Mouse (Mus musculus) forebrain, embryonic 12.5 days (tissue): ENCODE measurements around the gene Calml4. TPM values are rescaled to one million over a fixed set of nuclear protein-coding genes. Genes with fewer than 3 reads are reported as not detected.
"Not testable (repeated sequence)": the region's sequence is repeated elsewhere in the genome, so short reads cannot be mapped to it uniquely, and the experiment has no call there.

Experiments used
- ATAC-seq: fragments of 200-750 bp; cut with Nextera tagmentation; 2 replicates; pipeline ENCODE4 v1.8.0; 2017; ENCODE audit warnings: moderate TSS enrichment; ENCODE audit not compliant: low FRiP score
- H3K27ac ChIP-seq: fragments of 300-500 bp; sonication (generic); 2 replicates; pipeline ENCODE4 v1.5.1; 2016; ENCODE audit warnings: mild to moderate bottlenecking
- H3K27me3 ChIP-seq: fragments of 300-500 bp; sonication (generic); 2 replicates; pipeline ENCODE4 v1.6.1; 2016; ENCODE audit warnings: mild to moderate bottlenecking
- H3K36me3 ChIP-seq: fragments of 300-500 bp; sonication (generic); replicated peaks from 2 replicates; pipeline ENCODE4 v1.6.1; 2016; ENCODE audit warnings: mild to moderate bottlenecking
- H3K4me1 ChIP-seq: fragments of 300-500 bp; sonication (generic); 2 replicates; pipeline ENCODE4 v1.6.1; 2016
- H3K4me2 ChIP-seq: fragments of 300-500 bp; sonication (generic); 2 replicates; pipeline ENCODE4 v1.6.1; 2016; ENCODE audit warnings: mild to moderate bottlenecking, moderate library complexity
- H3K4me3 ChIP-seq: fragments of 300-500 bp; sonication (generic); replicated peaks from 2 replicates; pipeline ENCODE4 v1.5.1; 2016; ENCODE audit warnings: mild to moderate bottlenecking
- H3K9ac ChIP-seq: fragments of 300-500 bp; sonication (generic); 2 replicates; pipeline ENCODE4 v1.6.1; 2016; ENCODE audit warnings: mild to moderate bottlenecking
- H3K9me3 ChIP-seq: fragments of 300-500 bp; sonication (generic); 2 replicates; pipeline ENCODE4 v1.6.1; 2016
- WGBS: fragments of 180-500 bp; shearing (Covaris S2); methylation state at CpG from one replicate; pipeline ENCODE4 v1.1.7; 2016; 5-methylcytosine and 5-hydroxymethylcytosine counted together
- polyA plus RNA-seq: library from polyadenylated mRNA; unstranded; fragments of >200 nt; fragmentation: Nextera tagmentation; extraction: Ambion mirVana; gene quantifications from 2 replicates; pipeline ENCODE4 v1.2.1, GENCODE M21; 2016

Calml4 gene
- polyA plus RNA-seq, 1 experiment from 2014 or later, result 3.1 TPM

DNA sequence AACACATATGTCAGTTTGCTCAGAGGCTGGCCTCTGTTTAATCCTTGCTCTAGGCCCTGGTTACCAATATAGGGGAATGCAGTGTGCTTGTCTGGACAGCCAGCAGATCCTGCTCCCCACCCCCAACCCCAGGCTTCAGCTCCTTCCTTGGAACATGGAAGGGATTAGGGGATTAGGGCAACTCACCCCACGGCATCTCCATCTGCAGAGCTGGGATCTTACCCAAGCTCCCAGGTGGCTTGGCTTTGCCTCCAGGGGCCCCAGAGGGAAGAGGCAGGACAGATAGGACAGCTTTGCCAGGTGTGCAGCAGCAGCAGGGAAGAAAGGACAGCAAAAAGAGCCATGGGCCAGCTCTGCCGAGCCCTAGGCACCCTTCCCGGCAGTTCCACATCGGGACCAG is 3.0 kb downstream of the Calml4 start:
- Histone ChIP-seq H3K9ac (no peak overlapping the region), H3K4me2 (no peak overlapping the region), H3K27ac (no peak overlapping the region), H3K36me3 (no peaks in the 10 kb centered on the region), H3K4me3 (no peak overlapping the region), H3K4me1 (peaks cover 17% of the 10 kb centered on the region), H3K9me3 (no peaks in the 10 kb centered on the region), H3K27me3 (peaks cover 16% of the 10 kb centered on the region; the same call in 1 of the 2 replicates)
- WGBS, result 55% methylated on average over 4 of the region's 4 CpGs
- ATAC-seq, result no peak

DNA sequence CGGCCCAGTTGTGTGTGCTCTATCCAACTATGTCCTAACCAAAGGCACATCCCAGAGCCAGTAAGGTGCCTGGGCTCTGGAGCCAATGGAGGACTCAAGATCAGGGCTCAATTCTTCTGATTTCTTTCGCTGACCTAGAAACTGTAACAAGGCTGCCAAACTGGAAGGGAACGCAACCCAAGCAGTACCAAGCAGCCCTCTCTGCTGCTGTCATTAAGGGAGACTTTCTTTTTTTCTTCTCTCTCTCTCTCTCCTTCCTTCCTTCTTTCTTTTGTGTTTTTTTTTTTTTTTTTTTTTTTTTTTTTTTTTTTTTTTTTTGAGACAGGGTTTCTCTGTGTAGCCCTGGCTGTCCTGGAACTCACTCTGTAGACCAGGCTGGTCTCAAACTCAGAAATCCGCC is 11.4 kb downstream of the Calml4 start:
- not testable (repeated sequence) for H3K4me1 ChIP-seq, H3K27me3 ChIP-seq, H3K27ac ChIP-seq, H3K36me3 ChIP-seq, H3K4me3 ChIP-seq, ATAC-seq, H3K4me2 ChIP-seq, H3K9me3 ChIP-seq, H3K9ac ChIP-seq
- WGBS, result 92% methylated on average over 4 of the region's 4 CpGs

DNA sequence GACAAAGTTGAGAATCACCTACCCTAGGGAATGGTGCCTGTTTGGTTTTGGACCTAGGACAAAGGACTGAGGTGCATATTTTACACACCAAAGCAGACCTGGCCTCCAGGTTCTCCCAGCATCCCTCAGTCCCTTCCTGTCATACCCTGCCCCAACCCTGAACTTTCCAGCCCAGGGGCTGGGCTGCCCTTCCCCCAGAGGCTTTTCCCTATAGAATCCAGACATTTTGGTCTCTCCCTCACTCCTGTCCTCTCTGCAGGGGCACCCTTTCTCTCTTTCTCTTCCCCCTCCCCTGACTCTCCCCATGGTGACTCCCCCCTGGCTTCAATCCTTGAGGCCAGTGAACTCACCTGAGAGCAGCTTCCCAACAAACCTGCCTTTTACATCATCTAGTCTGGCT is 12.8 kb downstream of the Calml4 start:
- H3K27me3 ChIP-seq, result no peaks in the 10 kb centered on the region
- no peaks in the 10 kb centered on the region for H3K4me1 ChIP-seq
- H3K9ac ChIP-seq, result no peak overlapping the region
- H3K4me3 ChIP-seq, result no peak overlapping the region
- no peaks in the 10 kb centered on the region for H3K36me3 ChIP-seq
- no peak overlapping the region for H3K27ac ChIP-seq
- ATAC-seq, result no peak
- no peaks in the 10 kb centered on the region for H3K9me3 ChIP-seq
- no peak overlapping the region for H3K4me2 ChIP-seq

DNA sequence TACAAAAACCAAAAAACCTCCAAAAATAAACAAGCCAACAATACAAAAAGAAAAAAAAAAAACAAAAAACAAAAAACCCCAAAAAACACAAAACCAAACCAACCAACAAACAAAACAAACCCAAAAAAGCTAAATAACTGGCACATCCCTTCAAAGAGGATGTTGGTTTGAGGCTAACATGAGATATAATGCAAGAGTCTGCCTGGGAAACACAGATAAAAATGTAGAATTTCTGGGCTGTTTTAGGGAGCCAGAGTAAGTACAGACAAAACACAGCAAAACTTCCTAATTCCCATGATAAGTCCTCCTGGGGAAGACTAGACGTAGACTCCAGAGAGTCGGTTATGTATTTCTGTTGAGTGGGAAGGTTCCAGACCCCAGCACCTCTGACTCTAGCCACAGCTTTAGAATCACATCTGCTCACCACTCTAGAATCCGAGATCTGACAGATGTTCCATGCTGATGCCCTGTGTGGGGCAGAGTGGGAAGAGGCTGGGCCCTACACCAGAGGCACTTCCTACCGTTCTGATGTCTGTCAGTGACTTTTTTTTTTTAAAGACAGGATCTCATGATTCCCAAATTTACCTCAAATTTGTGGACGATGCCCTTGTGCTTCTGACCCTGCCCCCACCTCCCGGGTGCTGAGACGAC is 19.2 kb downstream of the Calml4 start:
- Histone ChIP-seq H3K36me3 (peaks cover 23% of the 10 kb centered on the region), H3K9ac (no peak overlapping the region), H3K4me3 (no peak overlapping the region), H3K9me3 (no peaks in the 10 kb centered on the region), H3K27ac (no peak overlapping the region), H3K4me2 (no peak overlapping the region), H3K4me1 (no peaks in the 10 kb centered on the region), H3K27me3 (no peaks in the 10 kb centered on the region)
- WGBS, result 89% methylated on average over 7 of the region's 7 CpGs
- no peak for ATAC-seq

DNA sequence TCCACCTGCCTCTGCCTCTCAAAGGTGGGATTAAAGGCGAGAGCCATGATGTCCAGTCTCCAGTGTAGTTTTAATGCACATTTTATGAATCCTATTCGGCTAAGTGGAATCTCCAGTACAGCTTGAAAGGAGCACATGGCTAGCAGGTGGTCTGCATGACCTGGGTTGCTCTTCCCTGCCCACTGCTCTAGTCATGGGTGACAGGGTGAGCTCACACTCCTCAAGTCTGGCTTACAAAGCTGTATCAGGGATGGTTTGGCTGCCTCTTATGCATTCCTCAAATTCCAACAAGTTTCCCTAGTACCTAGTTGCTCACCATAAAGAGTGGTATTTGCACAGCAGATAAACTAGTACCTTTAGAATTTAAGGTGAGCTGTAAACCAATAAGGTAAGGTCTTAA is 19.9 kb downstream of the Calml4 start:
- 91% methylated on average over 2 of the region's 2 CpGs for WGBS
- no peak overlapping the region for H3K4me3 ChIP-seq
- no peaks in the 10 kb centered on the region for H3K9me3 ChIP-seq
- H3K4me1 ChIP-seq, result no peaks in the 10 kb centered on the region
- H3K4me2 ChIP-seq, result no peak overlapping the region
- H3K9ac ChIP-seq, result no peak overlapping the region
- no peaks in the 10 kb centered on the region for H3K27me3 ChIP-seq
- no peak for ATAC-seq
- H3K27ac ChIP-seq, result no peak overlapping the region
- H3K36me3 ChIP-seq, result peaks cover 28% of the 10 kb centered on the region

DNA sequence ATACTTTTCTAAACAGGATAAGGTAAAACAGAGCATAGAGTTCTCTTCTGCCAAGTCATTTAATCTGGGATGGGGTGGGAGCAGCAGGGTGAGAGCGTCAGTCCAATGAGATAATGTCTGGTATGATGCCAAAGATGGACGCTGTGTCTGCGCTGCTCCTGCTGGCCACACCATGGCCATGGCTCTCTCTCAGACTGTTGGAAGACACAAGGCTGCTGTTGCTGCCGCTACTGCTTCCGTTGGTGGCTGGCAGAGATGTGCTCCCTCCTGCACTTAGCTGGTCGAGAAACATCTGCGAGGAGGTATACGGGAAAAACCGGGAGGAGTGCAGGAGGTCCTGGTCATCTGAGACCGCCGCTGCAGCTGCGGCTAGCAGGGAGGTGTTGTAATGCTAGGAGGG is 24.0 kb downstream of the Calml4 start:
- no peak for ATAC-seq
- H3K9me3 ChIP-seq, result no peaks in the 10 kb centered on the region
- no peak overlapping the region for H3K4me3 ChIP-seq
- no peak overlapping the region for H3K4me2 ChIP-seq
- no peaks in the 10 kb centered on the region for H3K4me1 ChIP-seq
- no peaks in the 10 kb centered on the region for H3K27me3 ChIP-seq
- peaks cover 62% of the 10 kb centered on the region for H3K36me3 ChIP-seq
- no peak overlapping the region for H3K27ac ChIP-seq
- whole genome bisulfite sequencing, result 88% methylated on average over 12 of the region's 12 CpGs
- H3K9ac ChIP-seq, result no peak overlapping the region

DNA sequence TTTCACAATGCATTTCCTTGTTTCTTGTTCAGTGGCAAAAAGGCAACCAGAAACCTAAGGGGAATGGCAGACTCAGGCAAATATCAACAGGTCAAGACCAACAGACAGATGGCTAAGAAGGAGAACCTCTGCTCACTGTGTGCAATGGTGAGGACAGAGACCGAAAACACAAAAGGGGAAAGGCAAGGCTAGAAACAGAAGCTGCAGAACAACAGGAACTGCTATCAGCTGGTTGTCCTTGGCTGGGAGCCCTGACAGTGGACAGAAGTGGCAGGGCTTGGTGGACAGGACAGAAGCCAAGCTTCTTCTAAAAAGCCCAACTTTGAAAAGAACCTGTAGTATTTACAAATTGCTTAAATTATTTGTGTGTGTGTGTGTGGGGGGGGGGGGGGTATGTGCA is 36.6 kb downstream of the Calml4 start:
- H3K4me1 ChIP-seq, result no peaks in the 10 kb centered on the region
- 89% methylated on average over 1 of the region's 1 CpGs for WGBS
- H3K9ac ChIP-seq, result no peak overlapping the region
- H3K4me3 ChIP-seq, result no peak overlapping the region
- no peak overlapping the region for H3K27ac ChIP-seq
- H3K4me2 ChIP-seq, result no peak overlapping the region
- no peaks in the 10 kb centered on the region for H3K9me3 ChIP-seq
- no peak for ATAC-seq
- peaks cover 36% of the 10 kb centered on the region for H3K36me3 ChIP-seq
- H3K27me3 ChIP-seq, result no peaks in the 10 kb centered on the region

DNA sequence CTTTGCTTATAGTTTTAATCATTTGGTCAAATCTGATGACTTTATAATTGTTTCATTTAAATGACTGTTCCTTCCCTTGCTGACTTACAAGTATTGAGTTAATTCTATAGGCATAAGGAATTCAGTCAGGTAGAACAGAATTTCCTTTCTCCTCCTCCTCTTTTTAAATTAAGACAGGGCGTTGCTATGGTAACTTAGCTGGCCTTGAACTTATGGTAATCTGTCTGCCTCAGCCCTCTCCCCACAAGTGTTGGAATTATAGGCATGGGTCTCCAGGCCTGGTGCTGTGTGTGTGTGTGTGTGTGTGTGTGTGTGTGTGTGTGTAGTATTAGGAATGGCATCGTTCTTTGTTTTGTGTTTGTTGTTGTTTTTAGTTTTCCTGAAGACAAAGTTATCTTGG is 43.9 kb downstream of the Calml4 start:
- Histone ChIP-seq H3K27ac (no peak overlapping the region), H3K4me1 (peaks cover 3% of the 10 kb centered on the region), H3K4me2 (no peak overlapping the region), H3K27me3 (no peaks in the 10 kb centered on the region), H3K9me3 (no peaks in the 10 kb centered on the region), H3K4me3 (no peak overlapping the region), H3K9ac (no peak overlapping the region), H3K36me3 (peaks cover 24% of the 10 kb centered on the region; the same call in 1 of the 2 replicates)
- no peak for ATAC-seq
- WGBS, result 70% methylated on average over 2 of the region's 2 CpGs

DNA sequence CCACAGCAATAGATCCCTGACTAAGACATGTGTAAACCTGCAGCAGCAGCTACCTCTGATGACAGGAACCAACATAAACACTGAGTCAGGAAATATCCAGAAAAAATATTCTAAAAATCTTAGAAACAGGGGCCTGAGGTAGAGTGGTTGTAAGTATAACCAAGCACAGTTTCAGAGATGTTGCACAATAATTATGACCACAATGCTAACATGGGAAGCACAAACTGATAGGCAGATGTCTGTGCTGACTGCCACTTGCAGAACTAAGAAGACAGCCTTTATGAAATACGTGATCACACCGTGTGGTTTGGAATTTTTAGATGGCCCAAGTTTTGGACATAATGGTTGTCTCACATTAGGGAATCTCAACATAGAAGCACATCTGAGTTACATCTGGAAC is 46.0 kb downstream of the Calml4 start:
- no peak for ATAC-seq
- Histone ChIP-seq H3K9ac (no peak overlapping the region), H3K4me2 (no peak overlapping the region), H3K9me3 (no peaks in the 10 kb centered on the region), H3K27ac (no peak overlapping the region), H3K27me3 (no peaks in the 10 kb centered on the region), H3K4me1 (peaks cover 3% of the 10 kb centered on the region), H3K4me3 (no peak overlapping the region), H3K36me3 (peaks cover 20% of the 10 kb centered on the region; the same call in 1 of the 2 replicates)
- 94% methylated on average over 2 of the region's 2 CpGs for WGBS

DNA sequence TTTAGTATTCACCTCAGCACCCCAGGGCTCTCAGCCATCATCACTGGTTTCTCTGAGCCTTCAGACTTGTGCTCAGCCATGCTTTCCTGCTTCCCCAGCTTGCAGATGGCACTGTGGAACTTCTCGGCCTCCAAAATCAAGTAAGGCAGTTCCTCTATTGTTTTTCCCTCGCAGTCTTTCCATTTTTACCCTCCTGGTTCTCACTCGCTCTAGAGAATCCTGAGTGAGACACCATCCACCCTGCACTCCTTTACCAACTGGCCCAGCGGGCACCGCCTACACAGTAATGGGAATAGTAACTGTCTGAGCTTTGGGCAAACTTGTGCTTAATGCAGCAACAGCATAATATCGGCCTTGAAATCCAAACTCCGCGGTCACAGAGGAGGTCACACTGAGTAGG is 47.2 kb downstream of the Calml4 start:
- Histone ChIP-seq H3K27me3 (no peaks in the 10 kb centered on the region), H3K4me2 (no peak overlapping the region), H3K36me3 (peaks cover 20% of the 10 kb centered on the region; the same call in 1 of the 2 replicates), H3K9me3 (no peaks in the 10 kb centered on the region), H3K27ac (no peak overlapping the region), H3K4me3 (no peak overlapping the region), H3K9ac (no peak overlapping the region), H3K4me1 (peaks cover 3% of the 10 kb centered on the region)
- WGBS, result 95% methylated on average over 8 of the region's 8 CpGs
- ATAC-seq, result no peak

DNA sequence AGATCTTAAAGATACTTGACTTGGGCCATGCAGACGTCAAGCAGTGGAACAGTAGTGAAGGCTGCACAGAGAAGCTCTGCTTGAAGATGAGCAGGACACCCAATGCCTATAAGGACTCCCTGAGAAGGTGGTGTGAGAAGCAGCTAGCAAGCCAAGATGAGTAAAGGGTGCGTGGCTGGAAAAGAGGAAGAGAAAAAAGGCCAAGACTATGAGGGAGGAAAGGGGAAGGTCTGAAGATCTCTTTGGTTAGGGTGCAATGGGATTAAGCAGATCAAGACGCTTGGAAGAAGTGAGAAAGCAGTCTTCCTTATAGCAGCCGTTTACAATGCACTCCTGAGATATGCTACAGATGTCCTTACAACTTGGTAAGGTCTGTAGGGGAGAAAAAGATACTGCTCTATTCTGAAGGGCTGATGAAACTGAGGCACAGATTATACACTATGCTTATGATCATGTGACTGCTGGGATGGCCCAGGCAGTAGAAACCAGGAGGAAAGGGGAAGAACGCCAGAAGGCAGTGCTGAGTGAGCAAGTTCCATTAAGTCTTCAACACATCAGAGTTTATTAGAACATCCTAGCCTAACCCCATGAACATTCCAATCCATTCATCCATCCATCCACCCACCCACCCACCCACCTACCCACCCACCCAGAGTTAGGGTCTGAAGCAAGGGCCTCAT is 55.6 kb downstream of the Calml4 start:
- peaks cover 46% of the 10 kb centered on the region for H3K36me3 ChIP-seq

DNA sequence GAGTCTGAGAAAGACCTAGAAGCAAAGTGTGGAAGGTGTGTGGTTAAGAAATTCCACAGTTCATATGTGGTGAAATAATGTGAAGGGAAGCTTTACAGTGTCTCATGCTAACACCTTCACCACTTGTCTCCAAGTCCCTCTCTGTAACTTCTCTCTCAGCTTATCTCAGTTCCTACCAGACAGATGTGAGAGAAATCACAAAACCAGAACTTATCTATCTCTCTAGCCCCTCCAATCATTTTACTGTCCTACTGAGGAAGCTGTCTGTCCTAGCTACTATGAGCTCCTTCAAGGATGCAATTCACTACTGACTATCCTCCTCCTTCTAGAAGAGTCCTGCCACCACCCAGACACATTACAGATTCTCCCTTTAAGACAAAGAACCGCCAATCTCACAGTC is 59.2 kb downstream of the Calml4 start:
- H3K9ac ChIP-seq, result no peak overlapping the region
- ATAC-seq, result no peak
- H3K4me3 ChIP-seq, result no peak overlapping the region
- no peak overlapping the region for H3K27ac ChIP-seq
- 97% methylated on average over 1 of the region's 1 CpGs for WGBS
- H3K4me2 ChIP-seq, result no peak overlapping the region
- H3K36me3 ChIP-seq, result peaks cover 34% of the 10 kb centered on the region
- H3K4me1 ChIP-seq, result no peaks in the 10 kb centered on the region
- peaks cover 5% of the 10 kb centered on the region; the same call in 1 of the 2 replicates for H3K9me3 ChIP-seq
- H3K27me3 ChIP-seq, result no peaks in the 10 kb centered on the region

More for the DNA sequence above, 55.6 kb downstream of the Calml4 start:
- Histone ChIP-seq H3K9ac (no peak overlapping the region), H3K27me3 (no peaks in the 10 kb centered on the region), H3K4me2 (no peak overlapping the region), H3K4me1 (no peaks in the 10 kb centered on the region), H3K9me3 (peaks cover 5% of the 10 kb centered on the region; the same call in 1 of the 2 replicates), H3K4me3 (no peak overlapping the region), H3K27ac (no peak overlapping the region)
- ATAC-seq, result no peak
- 87% methylated on average over 5 of the region's 5 CpGs for WGBS

DNA sequence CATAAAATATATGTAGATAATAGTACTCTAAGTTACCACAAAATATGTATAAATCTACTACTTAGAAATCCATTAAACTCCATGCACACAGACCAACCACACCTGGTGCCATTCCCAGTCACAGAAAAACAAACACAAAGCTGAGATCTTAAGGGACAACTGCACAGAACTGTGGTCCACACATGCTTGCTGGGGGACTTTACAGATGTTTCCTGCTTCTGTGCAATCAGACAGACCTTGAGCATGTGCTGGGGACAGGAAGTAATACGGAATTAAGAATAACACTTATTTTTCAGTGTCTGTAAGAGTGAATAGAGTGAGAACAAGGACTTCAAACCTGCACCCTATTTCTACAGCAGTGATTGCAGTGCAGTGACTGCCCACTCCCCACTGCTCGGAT is 63.0 kb downstream of the Calml4 start:
- Histone ChIP-seq H3K36me3 (peaks cover 23% of the 10 kb centered on the region), H3K9me3 (no peaks in the 10 kb centered on the region), H3K4me3 (no peak overlapping the region), H3K27me3 (no peaks in the 10 kb centered on the region), H3K4me2 (no peak overlapping the region), H3K27ac (no peak overlapping the region), H3K4me1 (no peaks in the 10 kb centered on the region), H3K9ac (no peak overlapping the region)
- ATAC-seq, result no peak
- WGBS, result 96% methylated on average over 2 of the region's 2 CpGs
